Mouse (Mus musculus) kidney, postnatal 0 days (tissue): ENCODE measurements around the gene Xrcc4. TPM values are rescaled to one million over a fixed set of nuclear protein-coding genes. Genes with fewer than 3 reads are reported as not detected.

Experiments used
- ATAC-seq: fragments of 200-750 bp; cut with Nextera tagmentation; replicated peaks from 2 replicates; pipeline ENCODE4 v1.8.0; 2017; ENCODE audit warnings: low read depth, moderate number of reproducible peaks, moderate TSS enrichment, moderate library complexity; ENCODE audit not compliant: low FRiP score
- DNase-seq: peaks from one replicate; pipeline ENCODE4 v3.0.0-alpha.2; 2016; ENCODE audit warnings: low spot score
- H3K27ac ChIP-seq: fragments of 300-500 bp; sonication (generic); 2 replicates; pipeline ENCODE4 v1.5.1; 2014; ENCODE audit warnings: mild to moderate bottlenecking
- H3K27me3 ChIP-seq: fragments of 300-500 bp; sonication (generic); 2 replicates; pipeline ENCODE4 v1.6.1; 2014; ENCODE audit warnings: low read length, mixed read lengths; ENCODE audit not compliant: insufficient read depth
- H3K36me3 ChIP-seq: fragments of 300-500 bp; sonication (generic); 2 replicates; pipeline ENCODE4 v1.6.1; 2014; ENCODE audit warnings: low read length, mixed read lengths; ENCODE audit not compliant: insufficient read depth
- H3K4me1 ChIP-seq: fragments of 300-500 bp; sonication (generic); replicated peaks from 2 replicates; pipeline ENCODE4 v1.6.1; 2014; ENCODE audit warnings: antibody characterized with exemption, low read length, mixed read lengths; ENCODE audit not compliant: insufficient read depth
- H3K4me2 ChIP-seq: fragments of 300-500 bp; sonication (generic); 2 replicates; pipeline ENCODE4 v1.6.1; 2014; ENCODE audit warnings: mild to moderate bottlenecking, low read length, moderate library complexity, mixed read lengths
- H3K4me3 ChIP-seq: fragments of 300-500 bp; sonication (generic); replicated peaks from 2 replicates; pipeline ENCODE4 v1.5.1; 2014; ENCODE audit warnings: low read depth, low read length
- H3K9ac ChIP-seq: fragments of 300-500 bp; sonication (generic); 2 replicates; pipeline ENCODE4 v1.6.1; 2014; ENCODE audit warnings: low read depth, low read length
- H3K9me3 ChIP-seq: fragments of 300-500 bp; sonication (generic); replicated peaks from 2 replicates; pipeline ENCODE4 v1.6.1; 2016; ENCODE audit warnings: low read length, inconsistent platforms, mixed read lengths
- CTCF ChIP-seq: IDR thresholded peaks from 2 replicates; pipeline ENCODE4 v1.5.1; 2016; ENCODE audit warnings: antibody characterized with exemption, low read depth, mild to moderate bottlenecking, moderate library complexity
- WGBS: fragments of 180-500 bp; shearing (Covaris S2); extraction: QIAGEN DNeasy Blood & Tissue Kit; methylation state at CpG from one replicate; pipeline ENCODE4 v1.1.7; 2014; 5-methylcytosine and 5-hydroxymethylcytosine counted together
- polyA plus RNA-seq: library from polyadenylated mRNA; unstranded; fragments of >200 nt; fragmentation: Nextera tagmentation; extraction: Ambion mirVana; gene quantifications from 2 replicates; pipeline ENCODE4 v1.2.1, GENCODE M21; 2015

The Xrcc4 gene
- polyA plus RNA-seq, 1 experiment from 2014 or later = 20.8 TPM

DNA sequence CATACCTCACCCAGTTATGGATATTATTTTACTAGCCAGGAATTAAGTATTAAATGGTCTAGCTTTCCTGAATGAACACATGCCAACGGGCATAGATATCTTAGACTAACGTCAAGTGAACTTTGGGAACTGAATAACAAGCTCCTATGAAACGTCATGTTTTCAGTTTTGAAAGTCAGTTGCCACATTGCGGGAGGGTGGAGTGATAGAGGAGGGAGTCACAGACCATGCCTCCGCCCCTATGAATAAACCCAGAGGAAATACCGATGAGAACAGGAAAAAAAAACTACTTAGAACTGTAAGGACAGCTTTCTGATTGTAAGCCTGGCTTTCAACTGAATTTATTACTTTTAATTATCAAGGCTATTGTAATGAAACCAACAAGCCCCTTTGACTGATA lies 175.5 kb downstream of the Xrcc4 start:
- H3K9me3 ChIP-seq = no peaks in the 10 kb centered on the region
- no peaks in the 10 kb centered on the region for H3K27me3 ChIP-seq
- no peak overlapping the region for H3K4me2 ChIP-seq
- H3K4me1 ChIP-seq = no peaks in the 10 kb centered on the region
- ATAC-seq = no peak
- H3K27ac ChIP-seq = no peak overlapping the region
- no peaks in the 10 kb centered on the region for H3K36me3 ChIP-seq
- H3K4me3 ChIP-seq = no peak overlapping the region
- WGBS = 82% methylated on average over 6 of the region's 6 CpGs
- DNase-seq = no peak
- no peak for TF ChIP-seq CTCF
- no peak overlapping the region for H3K9ac ChIP-seq

DNA sequence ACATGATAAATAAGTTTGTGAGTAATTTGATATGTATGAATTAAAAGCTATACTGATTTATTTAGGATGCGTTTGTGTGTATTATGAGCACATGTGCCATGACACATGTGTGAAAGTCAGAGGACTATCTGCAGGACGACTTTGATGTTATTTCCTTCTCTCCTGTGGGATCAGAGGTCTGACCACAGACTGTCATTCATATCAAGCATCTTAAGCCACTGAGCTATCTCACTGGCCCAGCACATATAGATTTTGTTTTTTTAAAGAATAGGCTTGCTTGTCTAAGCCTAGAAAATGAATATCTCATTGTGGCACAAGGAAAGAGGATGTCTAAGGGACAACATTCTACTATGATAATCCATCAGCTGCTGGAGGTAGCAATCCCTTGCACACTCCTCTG lies 183.3 kb downstream of the Xrcc4 start:
- Histone ChIP-seq H3K27me3 (no peaks in the 10 kb centered on the region), H3K4me2 (no peak overlapping the region), H3K36me3 (no peaks in the 10 kb centered on the region), H3K27ac (no peak overlapping the region), H3K4me1 (no peaks in the 10 kb centered on the region), H3K9ac (no peak overlapping the region), H3K4me3 (no peak overlapping the region), H3K9me3 (no peaks in the 10 kb centered on the region)
- WGBS = 50% methylated on average over 2 of the region's 2 CpGs
- TF ChIP-seq CTCF = no peak
- DNase-seq (no peak), ATAC-seq (no peak)

DNA sequence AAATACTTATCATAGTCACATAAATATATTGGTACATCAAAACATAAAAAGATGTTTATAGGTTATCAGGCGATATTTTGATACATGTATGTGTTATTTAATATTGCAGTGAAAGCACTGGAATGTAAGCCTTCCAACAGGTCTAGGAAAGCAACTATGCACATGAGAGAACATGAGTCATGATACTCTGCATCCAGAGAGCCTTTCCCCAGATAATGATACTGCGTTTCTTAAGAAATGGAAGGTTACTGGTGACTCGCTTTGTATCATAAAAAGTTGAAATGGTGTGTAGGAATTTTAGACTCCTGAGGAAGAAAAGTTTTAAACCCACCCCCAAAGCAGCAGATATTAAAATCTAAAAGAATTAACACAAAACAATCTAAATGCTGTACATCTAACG lies 190.3 kb downstream of the Xrcc4 start:
- no peak overlapping the region for H3K4me2 ChIP-seq
- H3K4me3 ChIP-seq = no peak overlapping the region
- H3K9me3 ChIP-seq = no peaks in the 10 kb centered on the region
- H3K27me3 ChIP-seq = no peaks in the 10 kb centered on the region
- ATAC-seq = no peak
- no peaks in the 10 kb centered on the region for H3K4me1 ChIP-seq
- H3K27ac ChIP-seq = no peak overlapping the region
- 87% methylated on average over 4 of the region's 4 CpGs for WGBS
- DNase-seq = no peak
- no peak overlapping the region for H3K9ac ChIP-seq
- H3K36me3 ChIP-seq = no peaks in the 10 kb centered on the region
- TF ChIP-seq CTCF = no peak

DNA sequence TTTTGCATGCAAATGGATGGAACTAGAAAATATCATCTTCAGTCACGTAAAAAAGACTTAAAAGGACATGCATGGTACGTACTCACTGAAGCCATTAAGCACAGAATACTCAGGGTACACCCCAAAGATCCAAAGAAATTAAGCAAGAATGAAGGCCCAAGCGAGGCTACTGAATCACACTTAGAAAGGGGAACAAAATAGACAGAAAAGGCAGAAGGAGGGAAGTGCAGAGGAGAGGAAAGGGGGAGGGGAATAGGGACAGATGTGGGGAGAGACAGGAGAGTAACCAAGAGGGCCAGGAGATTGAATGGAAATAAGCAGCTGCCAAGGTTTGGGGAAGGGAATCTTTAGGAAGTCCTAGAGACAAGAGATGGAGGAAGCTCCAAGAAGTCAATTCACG lies 197.3 kb downstream of the Xrcc4 start:
- DNase-seq (no peak), ATAC-seq (no peak)
- H3K4me2 ChIP-seq = no peak overlapping the region
- no peaks in the 10 kb centered on the region for H3K27me3 ChIP-seq
- H3K36me3 ChIP-seq = no peaks in the 10 kb centered on the region
- no peak for TF ChIP-seq CTCF
- H3K9me3 ChIP-seq = no peaks in the 10 kb centered on the region
- H3K9ac ChIP-seq = no peak overlapping the region
- H3K4me3 ChIP-seq = no peak overlapping the region
- whole genome bisulfite sequencing = 91% methylated on average over 4 of the region's 4 CpGs
- H3K4me1 ChIP-seq = no peaks in the 10 kb centered on the region
- no peak overlapping the region for H3K27ac ChIP-seq

DNA sequence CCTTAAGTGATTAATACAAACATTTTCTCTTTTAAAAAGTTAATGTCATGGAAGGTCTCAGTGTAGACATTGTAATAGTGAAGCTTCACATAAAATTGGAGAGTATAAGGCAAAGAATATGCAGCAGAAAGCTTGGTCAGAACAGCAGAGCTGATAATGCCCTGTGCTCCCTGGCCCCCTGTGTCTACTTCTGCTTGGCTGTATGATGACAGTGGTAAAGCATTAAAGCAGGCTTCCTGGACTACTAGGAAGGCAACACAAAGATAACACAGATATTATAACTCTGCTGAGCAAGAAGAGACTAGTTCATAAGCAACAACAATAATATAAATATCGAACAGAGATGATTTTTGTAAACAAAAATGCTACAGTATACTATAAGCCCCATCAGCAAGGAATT lies 199.2 kb downstream of the Xrcc4 start:
- Histone ChIP-seq H3K36me3 (no peaks in the 10 kb centered on the region), H3K4me2 (no peak overlapping the region), H3K4me3 (no peak overlapping the region), H3K27me3 (no peaks in the 10 kb centered on the region), H3K4me1 (no peaks in the 10 kb centered on the region), H3K9me3 (no peaks in the 10 kb centered on the region), H3K27ac (no peak overlapping the region), H3K9ac (no peak overlapping the region)
- ATAC-seq (no peak), DNase-seq (no peak)
- 95% methylated on average over 1 of the region's 1 CpGs for WGBS
- no peak for TF ChIP-seq CTCF

DNA sequence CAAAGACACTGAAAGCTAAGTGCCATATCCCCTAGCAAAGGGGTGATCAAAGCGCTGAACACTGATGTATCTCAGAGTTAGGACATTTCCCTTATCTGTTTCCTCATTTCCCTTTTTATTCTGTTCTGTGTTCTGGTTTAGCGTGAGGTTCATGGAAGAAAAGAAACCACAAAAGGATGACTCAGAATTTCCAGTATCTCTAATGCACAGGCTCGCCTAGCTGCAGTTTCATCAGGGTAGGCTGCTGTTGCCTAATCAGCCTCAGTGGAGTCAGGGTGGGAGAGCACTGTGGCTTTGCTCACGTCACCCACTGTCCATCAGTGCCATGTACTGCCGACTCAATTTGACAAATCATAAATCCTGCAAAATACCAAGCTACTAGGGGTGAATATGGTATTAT lies 200.3 kb downstream of the Xrcc4 start:
- WGBS = 76% methylated on average over 5 of the region's 5 CpGs
- no peak for DNase-seq
- no peaks in the 10 kb centered on the region for H3K36me3 ChIP-seq

DNA sequence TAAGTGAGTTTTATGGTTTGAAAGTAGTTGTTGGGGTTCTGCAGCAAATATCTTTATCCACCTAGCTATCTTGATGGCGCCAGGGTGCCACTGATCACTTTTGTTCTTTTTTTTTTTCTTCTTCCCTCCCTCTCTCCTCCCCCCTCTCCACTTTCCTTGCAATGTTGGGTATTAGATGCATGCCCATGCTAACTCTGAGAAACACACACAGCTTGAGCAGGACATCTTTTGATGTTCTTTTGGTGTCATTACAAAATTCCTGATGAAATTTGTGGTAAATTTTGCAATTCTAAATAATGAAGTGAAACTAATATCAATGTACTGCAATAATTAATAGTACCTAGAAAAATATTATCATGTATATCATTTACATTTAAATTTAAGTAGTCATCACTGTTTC lies 205.9 kb downstream of the Xrcc4 start:
- DNase-seq (no peak), ATAC-seq (no peak)
- Histone ChIP-seq H3K9ac (no peak overlapping the region), H3K4me1 (no peaks in the 10 kb centered on the region), H3K4me2 (no peak overlapping the region), H3K27me3 (no peaks in the 10 kb centered on the region), H3K9me3 (no peaks in the 10 kb centered on the region), H3K36me3 (no peaks in the 10 kb centered on the region), H3K27ac (no peak overlapping the region), H3K4me3 (no peak overlapping the region)
- WGBS = 88% methylated on average over 1 of the region's 1 CpGs
- TF ChIP-seq CTCF = no peak

More for the DNA sequence above, 200.3 kb downstream of the Xrcc4 start:
- Histone ChIP-seq H3K27ac (no peak overlapping the region), H3K27me3 (no peaks in the 10 kb centered on the region), H3K9ac (no peak overlapping the region), H3K4me1 (no peaks in the 10 kb centered on the region), H3K4me3 (no peak overlapping the region), H3K9me3 (no peaks in the 10 kb centered on the region), H3K4me2 (no peak overlapping the region)
- no peak for TF ChIP-seq CTCF
- no peak for ATAC-seq
